Mouse (Mus musculus): ENCODE measurements at regions not wholly inside any gene's neighbourhood (a gene's known extent, or its start where the extent isn't known, plus 50 kb on each side); places are given as distances from the start of the nearest gene placed in this dataset.

DNA sequence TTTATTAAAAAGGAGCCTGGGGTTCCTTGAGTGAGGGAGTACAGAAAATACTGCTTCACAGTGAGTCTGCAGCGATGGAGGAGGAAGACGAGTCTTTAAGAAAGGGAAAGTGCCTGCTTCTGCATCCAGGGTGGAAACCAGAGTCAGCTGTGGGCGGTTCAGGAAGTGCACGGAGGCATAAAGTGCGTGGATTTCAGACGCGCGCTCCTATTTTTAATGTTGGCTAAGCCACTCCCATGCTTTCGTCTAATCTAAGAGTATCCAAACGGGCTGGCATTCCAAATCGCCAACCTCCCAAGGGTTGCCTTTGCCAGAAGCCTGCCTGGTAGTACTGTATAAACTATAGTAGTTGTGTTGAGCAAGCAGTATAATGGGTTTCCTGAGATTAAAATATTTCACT is 50.4 kb upstream of the Nap1l1 start:
- no peak for TF ChIP-seq CTCF (IDR thresholded peaks at IDR 0.05)
- no peak for TF ChIP-seq EP300 (IDR thresholded peaks at IDR 0.05)

Data from lung, postnatal 0 days (tissue).